Mouse (Mus musculus): ENCODE data around the gene Bmx.

Gene Bmx

DNA sequence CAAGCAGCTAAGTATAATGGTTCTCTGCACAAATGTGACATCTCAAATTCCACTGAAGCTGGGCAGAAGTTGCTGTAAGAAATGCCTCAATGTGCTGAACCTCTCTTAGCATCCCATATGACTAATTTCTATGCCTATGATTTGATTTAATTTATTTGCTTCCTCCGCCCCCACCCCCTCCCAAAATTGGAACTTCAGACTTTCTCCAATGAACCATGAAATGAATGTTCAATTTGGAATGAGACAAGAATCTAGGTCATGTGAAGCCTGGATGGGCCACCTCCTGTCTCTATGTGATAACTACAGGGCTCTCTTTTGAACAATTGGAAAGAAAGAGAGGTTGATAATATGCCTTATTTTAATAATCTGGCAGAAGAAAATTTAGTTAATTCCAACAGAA lies 82.7 kb downstream of the Bmx start:
- DNase-seq (ENCODE audit: low spot score): no peak

DNA sequence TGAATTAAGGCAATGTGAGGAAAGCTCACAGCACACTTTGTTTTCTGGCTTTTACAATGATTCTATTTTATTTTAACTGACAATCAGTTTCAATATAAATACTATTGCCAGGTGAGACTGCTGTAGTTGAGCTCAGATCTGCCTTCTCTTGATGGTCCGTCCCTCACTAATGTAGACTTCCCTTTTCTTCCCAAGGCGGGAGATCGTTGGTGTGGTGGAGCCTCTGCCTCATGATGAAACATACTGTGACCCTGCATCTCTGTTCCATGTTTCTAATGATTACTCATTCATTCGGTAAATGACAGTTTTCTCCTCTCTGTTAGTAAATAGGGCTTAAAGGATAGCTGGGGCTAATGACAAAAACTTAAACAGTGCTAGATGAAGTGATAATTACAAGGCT lies 84.1 kb downstream of the Bmx start:
- no peak for DNase-seq (ENCODE audit: low spot score)

DNA sequence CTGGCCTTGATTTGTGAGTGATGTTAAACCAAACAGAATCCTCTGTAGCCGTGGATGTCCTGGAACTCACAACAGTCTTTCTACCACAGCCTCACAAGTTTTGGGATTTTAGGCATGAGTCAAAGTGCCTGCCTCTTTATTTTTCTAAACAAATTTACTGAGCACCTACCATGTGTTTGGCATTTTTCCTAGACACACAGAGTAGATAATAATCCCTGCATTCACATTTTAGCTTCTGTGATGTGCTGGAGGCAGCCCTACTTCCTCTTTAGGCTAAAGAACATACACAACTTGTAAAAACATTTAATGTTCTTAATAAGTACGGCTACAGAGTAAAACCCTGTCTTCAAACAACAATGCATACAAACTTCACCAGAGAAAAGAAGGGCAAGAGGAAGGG lies 87.0 kb downstream of the Bmx start:
- DNase-seq (ENCODE audit: low spot score): no peak

DNA sequence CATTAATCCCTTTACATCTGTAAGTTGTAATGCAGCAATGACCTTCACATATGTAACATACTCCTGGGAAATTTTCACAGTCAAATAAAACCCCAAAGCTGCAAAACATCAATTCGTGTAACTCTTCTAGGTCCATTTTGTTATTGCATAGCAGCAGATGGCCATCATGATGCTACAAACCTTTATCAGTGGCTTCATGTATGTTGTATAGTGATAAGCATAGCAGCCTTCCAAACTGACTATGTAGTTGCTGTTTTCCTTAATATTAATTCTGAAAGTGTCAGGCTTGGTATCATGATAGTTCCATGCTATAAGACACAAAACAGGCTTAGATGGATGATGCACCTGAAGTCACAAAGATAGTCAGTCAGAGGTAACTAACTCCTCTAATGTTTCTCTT lies 93.3 kb downstream of the Bmx start:
- no peak for DNase-seq (ENCODE audit: low spot score)

DNA sequence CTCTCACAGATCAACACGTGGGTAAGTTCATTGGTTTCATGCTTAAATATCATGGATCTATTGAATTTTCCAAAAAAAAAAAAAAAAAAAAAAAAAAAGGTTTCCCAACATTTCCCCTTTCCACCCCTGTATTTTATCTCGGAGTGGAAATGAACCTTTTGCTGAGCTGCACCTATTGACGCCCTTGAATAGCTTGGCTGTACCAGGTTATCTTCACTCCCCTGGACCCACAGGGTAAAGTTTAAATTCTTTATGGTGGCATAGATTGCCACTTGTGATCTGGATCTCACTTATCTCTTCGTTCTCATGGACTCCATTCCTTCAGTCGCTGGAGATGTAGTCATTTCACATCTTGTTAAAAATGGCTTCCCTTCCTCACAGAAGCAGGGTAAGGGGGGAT lies 103.4 kb downstream of the Bmx start:
- DNase-seq (ENCODE audit: low spot score): no peak

DNA sequence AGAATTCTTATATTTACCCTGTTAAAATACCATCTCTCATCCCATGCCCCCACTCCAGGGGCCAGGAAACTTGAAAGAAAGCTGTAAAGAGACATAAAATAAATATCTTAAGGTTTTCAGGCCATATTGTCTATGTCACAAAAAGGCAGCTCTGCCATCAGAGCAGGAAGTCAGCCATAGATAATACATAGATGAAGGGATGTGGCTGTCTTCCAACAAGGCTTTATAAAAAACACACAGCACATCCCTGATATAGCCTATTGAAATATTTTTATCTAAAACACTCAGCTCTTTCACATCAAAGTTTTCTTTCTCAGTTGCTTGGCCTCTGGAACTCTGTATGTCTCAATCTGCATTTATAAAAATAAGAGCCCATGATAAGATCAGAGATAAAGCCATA lies 104.4 kb downstream of the Bmx start:
- DNase-seq (ENCODE audit: low spot score): no peak

DNA sequence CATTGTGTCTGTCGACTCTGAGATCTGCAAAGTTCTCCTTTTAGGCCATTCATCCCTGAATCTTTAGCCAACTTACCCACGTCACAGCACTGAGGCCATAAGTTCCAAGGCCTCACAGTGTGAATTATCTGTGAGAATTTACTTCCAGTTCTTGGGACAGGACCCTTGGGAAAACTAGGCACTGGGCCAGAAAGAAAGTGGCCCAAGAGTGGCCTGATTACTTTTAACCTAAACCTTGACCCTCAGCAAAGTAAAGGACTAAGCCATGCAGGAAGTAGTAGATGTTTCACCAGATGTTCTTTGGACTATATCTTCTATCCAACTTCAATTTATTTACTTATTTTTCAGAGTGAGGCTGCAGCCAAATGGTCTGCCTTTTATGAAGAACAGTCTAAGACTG lies 105.3 kb downstream of the Bmx start:
- no peak for DNase-seq (ENCODE audit: low spot score)

DNA sequence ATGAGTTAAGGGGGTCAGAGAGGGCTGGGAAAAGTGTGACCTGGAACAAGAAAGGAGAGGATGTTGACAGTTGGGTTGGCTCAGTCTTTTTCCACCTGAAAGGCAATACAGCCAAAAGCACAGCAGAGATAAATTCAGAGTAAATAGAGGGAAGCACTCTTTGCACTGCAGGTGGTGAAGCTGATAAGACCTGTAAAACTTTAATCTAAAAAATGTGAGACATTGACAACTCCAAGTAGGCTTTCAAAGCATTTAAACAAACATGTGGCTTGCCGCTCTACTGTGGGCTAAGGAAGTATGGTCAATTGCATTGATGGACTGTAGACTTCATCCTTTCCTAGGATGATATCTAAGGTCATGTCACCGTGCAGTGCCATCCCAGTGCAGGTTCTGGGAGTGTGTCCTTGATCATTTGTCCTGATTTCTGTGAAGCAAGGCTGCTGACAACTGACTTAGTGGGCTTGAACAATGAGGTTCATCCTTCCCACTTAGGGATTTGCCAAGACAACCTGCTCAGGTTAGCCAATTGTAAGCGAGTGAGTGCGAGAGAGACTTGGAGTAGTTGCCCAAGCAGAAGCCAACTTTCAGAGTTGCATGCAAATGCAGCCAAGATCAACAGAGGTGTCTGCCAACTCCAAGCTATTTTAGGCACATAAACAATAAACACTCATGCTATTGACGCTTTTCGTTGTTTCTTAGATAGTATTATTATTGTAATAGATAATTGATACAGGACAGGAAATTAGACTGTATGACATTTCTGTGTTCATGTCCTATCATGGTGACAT lies 112.3 kb downstream of the Bmx start:
- peak; percentile 1 for DNase-seq (ENCODE audit: low spot score)

Measured in spleen, adult 12 weeks (tissue).